Mouse (Mus musculus) small intestine, adult 2 months (tissue): ENCODE measurements around the gene Evx2.

Experiments
- CTCF ChIP-seq: fragments of 200-500 bp; IDR thresholded peaks from 2 replicates; pipeline ENCODE4 v1.5.1; 2012; ENCODE audit warnings: low read depth, mild to moderate bottlenecking, control low read depth, inconsistent platforms, low read length, moderate library complexity, mixed read lengths; ENCODE audit not compliant: insufficient replicate concordance, insufficient read length; ENCODE audit errors: extremely low read depth
- POLR2A ChIP-seq: fragments of 200-500 bp; IDR thresholded peaks from 2 replicates; pipeline ENCODE4 v1.6.1; 2012; ENCODE audit warnings: low read depth, mild to moderate bottlenecking, control low read depth, inconsistent platforms, low read length, moderate library complexity

DNA sequence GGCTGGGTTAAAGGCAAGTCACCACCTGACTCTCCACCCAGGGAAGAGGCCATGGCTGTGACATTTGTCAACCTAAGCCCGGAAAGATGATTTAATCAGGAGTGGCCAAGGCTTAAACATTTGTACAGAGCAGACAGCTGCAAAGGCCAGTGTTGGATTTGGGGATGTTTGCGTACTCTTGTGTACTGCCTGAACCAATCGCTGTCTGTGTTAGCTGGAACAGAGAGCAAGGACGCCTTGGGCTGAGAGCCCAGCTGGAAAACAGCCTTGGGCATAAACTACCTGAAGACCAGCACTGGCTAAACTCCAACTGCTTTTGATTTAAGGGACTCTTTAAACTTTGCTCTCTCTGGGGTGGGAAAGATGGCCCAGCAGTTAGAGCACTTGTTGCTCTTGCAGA is 49.3 kb upstream of the Evx2 start:
- no peak for TF ChIP-seq POLR2A
- no peak for TF ChIP-seq CTCF
